Mouse (Mus musculus): ENCODE data around the gene Celf6. TPM values are rescaled to one million over a fixed set of nuclear protein-coding genes. Genes with fewer than 3 reads are reported as not detected.

Gene Celf6
- polyA plus RNA-seq, 1 experiment from 2014 or later, result 0.51 TPM

DNA sequence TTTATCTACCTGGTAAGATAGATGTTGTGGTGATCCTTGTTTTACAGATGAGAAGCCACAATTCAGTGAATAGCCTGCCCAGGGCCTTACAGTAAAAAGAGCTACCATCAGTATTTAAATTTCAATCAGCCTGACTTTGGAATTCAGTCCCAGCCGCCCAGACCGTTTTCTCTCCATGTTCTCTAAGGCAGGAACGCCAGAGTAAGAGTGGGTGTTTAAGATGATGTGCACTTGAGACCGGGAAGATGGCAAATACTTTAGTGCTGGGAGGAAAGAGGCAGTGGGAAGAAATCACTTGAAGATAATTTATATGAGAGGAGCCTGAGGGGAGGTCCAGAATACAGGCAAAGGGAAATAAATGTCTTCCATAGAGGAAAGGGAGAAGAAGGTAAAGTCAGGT lies 27.6 kb upstream of the Celf6 start:
- no peak for ATAC-seq (ENCODE audit: borderline replicate concordance, extremely low read depth, low FRiP score, low TSS enrichment)
- Histone ChIP-seq H3K36me3 (no peaks in the 10 kb centered on the region), H3K9me3 (no peaks in the 10 kb centered on the region), H3K27ac (no peak overlapping the region), H3K4me1 (0 out of 2 replicates have a peak, but pooled peaks cover 6% of the 10 kb centered on the region), H3K4me2 (no peak overlapping the region), H3K27me3 (no peaks in the 10 kb centered on the region), H3K4me3 (no peak overlapping the region), H3K9ac (no peak overlapping the region)
- WGBS, result 69% methylated on average over 4 of the region's 4 CpGs

DNA sequence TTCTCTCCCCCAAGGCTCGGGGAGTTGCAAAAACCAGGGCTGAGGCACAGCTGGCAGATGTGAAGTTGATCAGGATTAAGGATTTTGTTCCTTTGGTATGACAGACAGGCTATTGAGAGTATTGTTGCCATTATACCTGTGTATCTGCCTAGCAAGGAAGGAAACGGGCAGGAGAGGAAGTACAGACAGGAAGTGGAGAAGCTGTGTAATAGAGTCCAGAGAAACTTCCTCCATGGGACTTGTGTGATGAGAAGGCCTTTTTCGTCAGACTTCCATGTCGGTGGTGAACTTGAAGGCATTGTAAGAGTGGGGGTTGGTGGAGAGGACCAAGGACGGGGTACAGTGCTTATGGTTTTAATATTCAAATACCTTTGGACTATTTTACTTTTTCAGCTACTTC lies 26.7 kb upstream of the Celf6 start:
- Histone ChIP-seq H3K4me2 (no peak overlapping the region), H3K9ac (no peak overlapping the region), H3K27me3 (no peaks in the 10 kb centered on the region), H3K9me3 (no peaks in the 10 kb centered on the region), H3K4me1 (0 out of 2 replicates have a peak, but pooled peaks cover 6% of the 10 kb centered on the region), H3K27ac (no peak overlapping the region), H3K36me3 (no peaks in the 10 kb centered on the region), H3K4me3 (no peak overlapping the region)
- WGBS, result 74% methylated on average over 5 of the region's 5 CpGs
- ATAC-seq (ENCODE audit: borderline replicate concordance, extremely low read depth, low FRiP score, low TSS enrichment), result no peak

DNA sequence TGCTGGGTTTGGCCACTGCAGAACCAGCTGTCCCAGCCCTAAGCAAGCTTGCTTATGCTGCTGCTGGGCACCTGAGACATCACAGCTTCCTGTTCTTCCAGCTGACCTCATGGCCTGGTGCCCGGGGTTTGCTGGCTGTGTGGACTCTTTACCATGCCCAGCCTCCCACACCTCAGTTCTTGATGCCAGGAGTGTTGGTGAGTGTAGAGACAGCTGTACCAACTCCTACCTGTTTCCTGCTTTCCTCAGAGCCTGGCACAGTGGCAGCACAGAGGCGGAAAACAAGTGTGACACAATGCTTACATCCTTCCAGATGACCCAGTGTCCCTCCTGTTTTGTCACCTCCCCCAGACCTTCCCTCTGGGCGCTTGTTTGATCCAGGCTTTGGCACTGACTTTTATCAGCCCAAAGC lies 26.1 kb upstream of the Celf6 start:
- Histone ChIP-seq H3K36me3 (no peaks in the 10 kb centered on the region), H3K4me1 (0 out of 2 replicates have a peak, but pooled peaks cover 6% of the 10 kb centered on the region), H3K4me3 (no peak overlapping the region), H3K4me2 (no peak overlapping the region), H3K27ac (no peak overlapping the region), H3K27me3 (no peaks in the 10 kb centered on the region), H3K9me3 (no peaks in the 10 kb centered on the region), H3K9ac (no peak overlapping the region)
- ATAC-seq (ENCODE audit: borderline replicate concordance, extremely low read depth, low FRiP score, low TSS enrichment), result no peak
- 58% methylated on average over 3 of the region's 3 CpGs for WGBS

DNA sequence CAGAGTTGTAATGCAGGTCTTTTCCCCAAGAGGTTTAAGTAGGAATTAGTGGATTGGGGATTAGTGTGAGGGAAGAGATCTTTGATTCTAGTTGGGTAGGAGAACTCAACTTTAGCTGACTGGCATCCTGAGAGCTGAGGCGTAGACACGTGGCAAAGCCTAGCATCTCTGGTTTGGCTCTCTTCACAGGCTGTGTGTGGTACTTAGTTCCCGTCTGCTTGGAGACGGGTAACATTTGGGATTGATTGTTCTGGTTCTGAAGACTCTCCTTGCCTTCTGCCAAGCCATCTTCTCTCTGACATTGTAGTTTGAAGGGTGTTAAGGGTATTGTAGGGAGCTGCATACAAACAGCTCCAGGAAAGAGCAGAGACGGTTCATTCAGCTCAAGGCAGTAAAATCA lies 25.1 kb upstream of the Celf6 start:
- Histone ChIP-seq H3K4me3 (no peak overlapping the region), H3K27me3 (no peaks in the 10 kb centered on the region), H3K27ac (no peak overlapping the region), H3K36me3 (no peaks in the 10 kb centered on the region), H3K9ac (no peak overlapping the region), H3K4me2 (no peak overlapping the region), H3K9me3 (no peaks in the 10 kb centered on the region), H3K4me1 (0 out of 2 replicates have a peak, but pooled peaks cover 6% of the 10 kb centered on the region)
- WGBS, result 83% methylated on average over 5 of the region's 5 CpGs
- no peak for ATAC-seq (ENCODE audit: borderline replicate concordance, extremely low read depth, low FRiP score, low TSS enrichment)

DNA sequence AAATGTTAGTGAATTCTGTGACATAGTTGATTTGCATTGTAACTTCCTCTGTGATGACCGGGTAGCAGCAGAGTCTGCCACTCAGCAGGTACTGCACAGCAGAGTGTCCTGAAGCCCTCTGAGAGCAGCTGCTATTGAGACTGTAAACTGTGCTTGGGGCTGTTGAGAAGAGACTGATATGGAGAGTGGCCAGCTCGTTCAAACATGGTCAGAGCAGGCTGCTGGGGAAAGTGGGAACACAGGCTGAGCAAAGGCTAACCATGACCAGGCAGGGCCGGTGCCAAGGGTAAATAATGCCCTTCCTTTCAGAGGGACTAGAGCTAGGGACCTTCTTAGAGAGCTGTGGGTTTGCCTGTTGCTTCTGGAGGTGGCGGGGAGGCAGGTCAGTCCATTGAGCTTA lies 24.0 kb upstream of the Celf6 start:
- Histone ChIP-seq H3K27ac (no peak overlapping the region), H3K4me2 (no peak overlapping the region), H3K9ac (no peak overlapping the region), H3K9me3 (no peaks in the 10 kb centered on the region), H3K4me3 (no peak overlapping the region), H3K36me3 (peaks cover 4% of the 10 kb centered on the region; the same call in 1 of the 2 replicates), H3K27me3 (no peaks in the 10 kb centered on the region), H3K4me1 (0 out of 2 replicates have a peak, but pooled peaks cover 6% of the 10 kb centered on the region)
- ATAC-seq (ENCODE audit: borderline replicate concordance, extremely low read depth, low FRiP score, low TSS enrichment), result no peak
- WGBS, result 65% methylated on average over 4 of the region's 4 CpGs

DNA sequence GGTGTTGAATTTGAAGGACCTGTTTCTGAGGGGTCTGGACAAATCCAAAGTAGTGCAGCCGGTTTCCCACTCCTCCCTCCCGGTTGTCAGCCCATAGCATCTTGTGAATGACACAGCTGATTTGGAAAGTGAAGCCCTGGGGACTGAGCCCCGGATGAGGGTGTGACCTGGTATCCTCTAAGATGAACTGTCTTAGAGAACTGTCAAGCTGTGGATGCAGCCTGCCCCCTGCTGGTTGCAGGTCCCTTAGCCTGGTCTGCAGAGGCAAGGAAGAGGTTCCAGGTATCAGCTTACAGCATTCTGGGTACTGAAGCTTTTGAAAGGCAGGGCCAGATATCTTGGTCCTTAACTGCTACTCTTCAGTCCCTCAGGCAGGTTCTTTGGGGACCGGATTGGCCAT lies 12.1 kb upstream of the Celf6 start:
- Histone ChIP-seq H3K4me2 (no peak overlapping the region), H3K4me1 (no peaks in the 10 kb centered on the region), H3K27me3 (no peaks in the 10 kb centered on the region), H3K4me3 (no peak overlapping the region), H3K9me3 (no peaks in the 10 kb centered on the region), H3K36me3 (0 out of 2 replicates have a peak, but pooled peaks cover 15% of the 10 kb centered on the region), H3K27ac (no peak overlapping the region), H3K9ac (no peak overlapping the region)
- no peak for ATAC-seq (ENCODE audit: borderline replicate concordance, extremely low read depth, low FRiP score, low TSS enrichment)
- 22% methylated on average over 4 of the region's 4 CpGs for WGBS

DNA sequence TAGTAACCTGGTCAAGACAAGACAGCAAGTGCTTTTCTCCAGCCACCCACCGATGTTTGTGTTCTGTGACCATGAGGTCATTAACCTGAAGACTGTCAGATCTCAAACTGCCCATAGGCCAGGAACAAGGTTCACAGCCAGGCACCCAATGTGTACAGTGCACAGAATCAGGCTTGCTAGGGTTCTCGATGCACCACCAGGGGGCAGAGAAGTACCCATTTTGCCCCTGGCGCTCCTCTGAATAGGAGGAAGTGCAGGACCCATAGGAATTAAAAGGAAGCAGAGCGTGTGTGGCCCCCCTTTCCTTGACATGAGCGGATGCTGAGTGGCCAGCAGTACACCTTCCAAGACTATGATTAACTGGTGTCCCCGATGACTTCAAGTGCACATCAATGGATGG lies 10.6 kb upstream of the Celf6 start:
- no peak overlapping the region for H3K4me3 ChIP-seq
- no peaks in the 10 kb centered on the region for H3K4me1 ChIP-seq
- H3K36me3 ChIP-seq, result 0 out of 2 replicates have a peak, but pooled peaks cover 9% of the 10 kb centered on the region
- H3K4me2 ChIP-seq, result no peak overlapping the region
- H3K9ac ChIP-seq, result no peak overlapping the region
- H3K27ac ChIP-seq, result no peak overlapping the region
- no peaks in the 10 kb centered on the region for H3K9me3 ChIP-seq
- no peaks in the 10 kb centered on the region for H3K27me3 ChIP-seq
- ATAC-seq (ENCODE audit: borderline replicate concordance, extremely low read depth, low FRiP score, low TSS enrichment), result no peak
- 22% methylated on average over 6 of the region's 6 CpGs for WGBS

DNA sequence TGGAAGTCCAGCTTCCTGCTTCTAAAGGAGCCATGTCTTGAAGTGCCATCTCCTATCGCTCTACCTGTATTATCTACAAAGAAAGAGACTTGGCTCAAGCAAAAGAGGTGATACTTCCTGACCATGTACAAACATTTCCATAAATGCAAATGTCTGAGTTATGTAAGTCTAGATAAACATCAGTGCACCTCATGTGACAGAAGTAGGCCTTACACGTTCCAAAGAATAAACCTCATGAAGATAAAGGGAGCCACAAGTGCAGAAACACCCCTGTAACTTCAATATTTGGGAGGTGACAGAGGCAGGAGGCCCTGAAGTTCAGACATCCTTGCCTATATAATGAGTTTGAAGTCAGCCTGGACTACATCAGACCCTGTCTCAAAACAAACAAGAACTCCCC lies 5.9 kb upstream of the Celf6 start:
- Histone ChIP-seq H3K27ac (no peak overlapping the region), H3K4me2 (no peak overlapping the region), H3K27me3 (peaks cover 10% of the 10 kb centered on the region; the same call in 1 of the 2 replicates), H3K9me3 (no peaks in the 10 kb centered on the region), H3K4me3 (no peak overlapping the region), H3K4me1 (no peaks in the 10 kb centered on the region), H3K36me3 (no peaks in the 10 kb centered on the region), H3K9ac (no peak overlapping the region)
- no peak for ATAC-seq (ENCODE audit: borderline replicate concordance, extremely low read depth, low FRiP score, low TSS enrichment)
- WGBS, result 64% methylated on average over 2 of the region's 2 CpGs

DNA sequence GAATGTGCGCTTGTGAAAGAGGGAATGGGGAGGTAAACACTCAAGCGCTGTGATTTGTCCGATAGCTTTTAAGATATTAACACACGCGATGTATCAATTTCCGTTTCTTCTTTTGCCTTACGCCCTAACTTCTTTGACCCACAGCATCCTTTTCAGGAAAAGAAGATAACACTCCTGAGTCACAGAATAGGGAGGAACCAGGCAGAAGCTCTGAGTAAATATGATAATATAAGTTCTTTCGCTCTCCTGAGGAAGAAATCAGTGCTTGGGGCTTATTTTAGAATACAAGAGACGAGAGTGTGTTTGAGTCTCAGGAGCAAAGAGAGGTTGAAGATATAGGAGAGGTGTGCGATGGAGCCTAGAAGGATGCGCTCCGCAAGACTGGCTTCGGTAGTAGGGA lies 316 bp upstream of the Celf6 start:
- ATAC-seq (ENCODE audit: borderline replicate concordance, extremely low read depth, low FRiP score, low TSS enrichment), result no peak

DNA sequence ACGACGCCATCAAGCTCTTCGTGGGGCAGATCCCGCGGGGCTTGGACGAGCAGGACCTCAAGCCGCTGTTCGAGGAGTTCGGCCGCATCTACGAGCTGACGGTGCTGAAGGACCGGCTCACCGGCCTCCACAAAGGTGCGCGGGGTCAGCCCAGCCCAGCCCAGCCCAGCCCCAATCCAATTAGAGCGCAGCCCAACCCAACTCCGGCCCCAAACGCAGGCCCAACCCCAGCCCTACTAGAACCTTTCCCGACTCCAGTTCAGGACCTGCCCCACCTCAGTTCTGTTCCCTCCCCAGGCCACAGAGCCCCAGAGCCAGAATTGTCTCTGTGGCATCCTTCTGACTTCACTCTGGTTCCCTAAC lies 769 bp downstream of the Celf6 start:
- ATAC-seq (ENCODE audit: borderline replicate concordance, extremely low read depth, low FRiP score, low TSS enrichment), result no peak; the same call in 1 of the 2 replicates
- peaks cover 9% of the 10 kb centered on the region for H3K4me1 ChIP-seq
- no peaks in the 10 kb centered on the region for H3K9me3 ChIP-seq
- H3K4me2 ChIP-seq, result peak overlapping the region; percentile 64
- peaks cover 26% of the 10 kb centered on the region; the same call in 1 of the 2 replicates for H3K27me3 ChIP-seq
- peak overlapping the region; percentile 47 for H3K4me3 ChIP-seq
- no peak overlapping the region for H3K27ac ChIP-seq
- H3K9ac ChIP-seq, result no peak overlapping the region
- under 1% methylated on average over 20 of the region's 20 CpGs for WGBS
- no peaks in the 10 kb centered on the region for H3K36me3 ChIP-seq

More for the DNA sequence above, 316 bp upstream of the Celf6 start:
- peaks cover 26% of the 10 kb centered on the region; the same call in 1 of the 2 replicates for H3K27me3 ChIP-seq
- H3K4me2 ChIP-seq, result peak overlapping the region; percentile 64
- WGBS, result 8% methylated on average over 13 of the region's 13 CpGs
- H3K9me3 ChIP-seq, result no peaks in the 10 kb centered on the region
- peak overlapping the region; percentile 47 for H3K4me3 ChIP-seq
- H3K27ac ChIP-seq, result no peak overlapping the region
- no peak overlapping the region for H3K9ac ChIP-seq
- peaks cover 9% of the 10 kb centered on the region for H3K4me1 ChIP-seq
- H3K36me3 ChIP-seq, result no peaks in the 10 kb centered on the region

DNA sequence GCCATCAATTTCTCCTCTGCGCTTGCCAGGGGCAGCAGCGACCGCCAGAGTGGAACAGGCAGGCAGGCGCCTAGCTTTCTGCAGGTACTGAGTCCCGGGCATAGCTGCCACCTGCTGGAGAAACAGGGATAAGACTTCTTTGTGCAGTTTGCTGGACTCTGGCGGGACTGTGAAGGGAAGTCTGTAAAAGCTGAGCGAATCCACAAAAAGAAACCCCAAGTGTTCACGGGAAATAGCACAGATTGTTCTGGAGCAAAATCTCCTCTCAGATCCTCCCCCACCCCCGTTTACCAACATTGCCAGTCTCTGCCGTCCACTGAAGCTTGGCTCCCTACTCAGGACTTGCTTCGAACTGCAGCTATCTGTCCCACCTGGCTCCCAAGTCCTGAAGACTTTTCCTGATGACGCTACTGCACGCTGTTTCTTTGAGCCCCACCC lies 7.2 kb downstream of the Celf6 start:
- 4% methylated on average over 13 of the region's 13 CpGs for WGBS
- ATAC-seq (ENCODE audit: borderline replicate concordance, extremely low read depth, low FRiP score, low TSS enrichment), result 0 out of 2 replicates have a peak, but pooled peaks have one; percentile 42
- H3K27ac ChIP-seq, result no peak overlapping the region
- no peak overlapping the region; the same call in 1 of the 2 replicates for H3K9ac ChIP-seq
- H3K9me3 ChIP-seq, result no peaks in the 10 kb centered on the region
- H3K36me3 ChIP-seq, result no peaks in the 10 kb centered on the region
- peaks cover 16% of the 10 kb centered on the region; the same call in 1 of the 2 replicates for H3K27me3 ChIP-seq
- no peaks in the 10 kb centered on the region for H3K4me1 ChIP-seq
- H3K4me2 ChIP-seq, result peak overlapping the region; percentile 55
- H3K4me3 ChIP-seq, result peak overlapping the region; percentile 30

DNA sequence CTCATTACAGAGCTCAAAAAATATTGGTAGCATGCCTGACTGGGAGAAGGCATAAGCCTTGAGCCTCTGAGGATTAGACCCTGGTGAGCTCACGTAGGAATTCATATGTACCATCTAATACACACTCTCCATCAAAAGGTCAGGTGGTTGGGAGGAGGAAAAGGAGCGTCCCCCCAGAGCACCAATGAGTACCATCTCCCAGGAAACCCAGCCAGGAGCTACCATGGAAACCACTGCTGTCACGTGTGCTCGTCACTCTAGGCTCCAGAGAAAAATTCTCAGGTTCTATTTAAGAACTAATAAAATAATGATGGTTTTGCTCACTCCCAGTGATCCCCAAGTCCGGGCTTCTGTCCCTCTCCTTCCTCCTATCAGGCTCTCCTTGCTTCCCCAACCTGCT lies 10.5 kb downstream of the Celf6 start:
- Histone ChIP-seq H3K4me1 (no peaks in the 10 kb centered on the region), H3K9me3 (no peaks in the 10 kb centered on the region), H3K27me3 (peaks cover 11% of the 10 kb centered on the region; the same call in 1 of the 2 replicates), H3K4me3 (no peak overlapping the region), H3K27ac (no peak overlapping the region), H3K4me2 (no peak overlapping the region), H3K9ac (no peak overlapping the region), H3K36me3 (no peaks in the 10 kb centered on the region)
- 54% methylated on average over 5 of the region's 5 CpGs for WGBS
- ATAC-seq (ENCODE audit: borderline replicate concordance, extremely low read depth, low FRiP score, low TSS enrichment), result no peak

Data from lung, embryonic 15.5 days (tissue).